Mouse (Mus musculus) CH12.LX (cell line): Measurements from ENCODE around the gene Tpd52l2.

Source experiments
- EP300 ChIP-seq: IDR thresholded peaks from 2 replicates; pipeline ENCODE4 v1.6.1; 2011; ENCODE audit warnings: low read length, improper control_type of control experiment
- PAX5 ChIP-seq: IDR thresholded peaks from 2 replicates; pipeline ENCODE4 v1.6.1; 2012; ENCODE audit warnings: low read length, inconsistent platforms, mixed read lengths
- ZC3H11A ChIP-seq: IDR thresholded peaks from 2 replicates; pipeline ENCODE4 v1.6.1; 2012; ENCODE audit warnings: low read depth, mild to moderate bottlenecking, inconsistent platforms, low read length, improper control_type of control experiment

- TF ChIP-seq PAX5 (no peak), ZC3H11A (no peak), EP300 (no peak)
Measured at GRCm38 (mm10) chr2:181459153-181459672, 37.7 kb upstream of the Tpd52l2 start, which contains the start of gene Zbtb46.
